Mouse (Mus musculus) heart, embryonic 16.5 days (tissue): ENCODE data around the gene Adamts17. TPM values are rescaled to one million over a fixed set of nuclear protein-coding genes. Genes with fewer than 3 reads are reported as not detected.

Experiments
- ATAC-seq: fragments of 200-750 bp; cut with Nextera tagmentation; replicated peaks from 2 replicates; pipeline ENCODE4 v1.8.0; 2017; ENCODE audit warnings: moderate number of reproducible peaks; ENCODE audit not compliant: insufficient read depth, low FRiP score; ENCODE audit errors: extremely low read depth
- H3K27ac ChIP-seq: fragments of 300-500 bp; sonication (generic); 2 replicates; pipeline ENCODE4 v1.5.1; 2014; ENCODE audit warnings: mild to moderate bottlenecking, low read length, control low read depth, moderate library complexity
- H3K27me3 ChIP-seq: fragments of 300-500 bp; sonication (generic); 2 replicates; pipeline ENCODE4 v1.6.1; 2014; ENCODE audit warnings: low read length, mixed read lengths; ENCODE audit not compliant: control insufficient read depth, insufficient read depth
- H3K36me3 ChIP-seq: fragments of 300-500 bp; sonication (generic); 2 replicates; pipeline ENCODE4 v1.6.1; 2014; ENCODE audit not compliant: control insufficient read depth, insufficient read depth
- H3K4me1 ChIP-seq: fragments of 300-500 bp; sonication (generic); 2 replicates; pipeline ENCODE4 v1.6.1; 2014; ENCODE audit warnings: low read length, mixed read lengths; ENCODE audit not compliant: control insufficient read depth, insufficient read depth
- H3K4me2 ChIP-seq: fragments of 300-500 bp; sonication (generic); 2 replicates; pipeline ENCODE4 v1.6.1; 2014; ENCODE audit warnings: low read depth, mild to moderate bottlenecking, control low read depth, low read length
- H3K4me3 ChIP-seq: fragments of 300-500 bp; sonication (generic); 2 replicates; pipeline ENCODE4 v1.5.1; 2014; ENCODE audit warnings: mild to moderate bottlenecking, control low read depth, low read length
- H3K9ac ChIP-seq: fragments of 300-500 bp; sonication (generic); 2 replicates; pipeline ENCODE4 v1.6.1; 2014; ENCODE audit warnings: low read length, control low read depth
- H3K9me3 ChIP-seq: fragments of 300-500 bp; sonication (generic); replicated peaks from 2 replicates; pipeline ENCODE4 v1.6.1; 2016; ENCODE audit warnings: low read length; ENCODE audit not compliant: control insufficient read depth
- WGBS: fragments of 180-500 bp; shearing (Covaris S2); extraction: QIAGEN DNeasy Blood & Tissue Kit; methylation state at CpG from one replicate; pipeline ENCODE4 v1.1.7; 2014; 5-methylcytosine and 5-hydroxymethylcytosine counted together
- polyA plus RNA-seq: library from polyadenylated mRNA; unstranded; fragments of >200 nt; fragmentation: Nextera tagmentation; extraction: Ambion mirVana; gene quantifications from 2 replicates; pipeline ENCODE4 v1.2.1, GENCODE M21; 2015

Gene Adamts17
- polyA plus RNA-seq, 1 experiment from 2014 or later: 4.7 TPM

DNA sequence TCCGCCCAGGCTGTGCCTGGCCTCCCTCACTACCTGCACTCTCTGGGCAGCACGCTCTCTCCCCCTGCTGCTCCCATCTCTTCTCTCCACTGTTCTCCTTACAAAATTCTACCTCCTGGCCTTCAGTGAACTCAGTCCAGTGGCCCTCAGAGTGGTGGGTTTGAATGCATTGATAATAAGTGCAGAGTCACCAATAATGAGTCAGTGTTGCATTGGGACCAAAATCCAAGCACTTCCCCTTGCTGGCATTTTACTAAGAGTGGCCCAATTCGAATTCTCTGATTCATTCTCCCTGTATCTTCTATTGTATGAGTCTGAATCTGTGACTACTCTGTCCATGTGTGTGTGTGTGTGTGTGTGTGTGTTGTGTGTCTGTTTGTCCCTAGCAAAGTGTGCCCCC is 32.7 kb upstream of the Adamts17 start:
- 69% methylated on average over 3 of the region's 3 CpGs for WGBS
- H3K9me3 ChIP-seq: no peaks in the 10 kb centered on the region
- no peaks in the 10 kb centered on the region for H3K4me1 ChIP-seq
- no peak overlapping the region for H3K4me2 ChIP-seq
- H3K27me3 ChIP-seq: no peaks in the 10 kb centered on the region
- no peaks in the 10 kb centered on the region for H3K36me3 ChIP-seq
- no peak overlapping the region for H3K4me3 ChIP-seq
- no peak overlapping the region for H3K27ac ChIP-seq
- H3K9ac ChIP-seq: no peak overlapping the region
- ATAC-seq: no peak

DNA sequence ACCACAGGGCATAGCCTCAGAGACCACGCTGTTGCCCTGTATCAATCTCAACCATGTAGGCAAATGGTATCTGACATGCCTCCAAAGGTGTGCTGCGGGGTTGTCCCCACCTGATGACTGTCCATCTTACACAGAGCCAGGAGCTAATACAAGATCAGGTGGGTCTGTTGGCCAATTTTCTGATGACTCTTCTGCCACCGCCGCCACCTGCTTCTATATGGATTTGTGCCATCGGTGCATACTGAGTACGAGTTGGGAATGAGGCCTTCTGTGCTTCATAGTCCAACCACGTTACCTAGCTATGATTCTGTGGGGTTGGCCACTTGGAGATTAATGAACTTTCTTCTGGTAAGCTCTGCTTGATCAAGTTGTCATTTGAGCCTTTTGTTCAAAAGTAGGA is 29.1 kb upstream of the Adamts17 start:
- no peaks in the 10 kb centered on the region for H3K27me3 ChIP-seq
- H3K4me1 ChIP-seq: peaks cover under 1% of the 10 kb centered on the region; the same call in 1 of the 2 replicates
- H3K4me3 ChIP-seq: no peak overlapping the region
- no peaks in the 10 kb centered on the region for H3K9me3 ChIP-seq
- no peak overlapping the region for H3K27ac ChIP-seq
- H3K4me2 ChIP-seq: no peak overlapping the region
- WGBS: 91% methylated on average over 7 of the region's 7 CpGs
- no peak for ATAC-seq
- no peaks in the 10 kb centered on the region for H3K36me3 ChIP-seq
- H3K9ac ChIP-seq: no peak overlapping the region

DNA sequence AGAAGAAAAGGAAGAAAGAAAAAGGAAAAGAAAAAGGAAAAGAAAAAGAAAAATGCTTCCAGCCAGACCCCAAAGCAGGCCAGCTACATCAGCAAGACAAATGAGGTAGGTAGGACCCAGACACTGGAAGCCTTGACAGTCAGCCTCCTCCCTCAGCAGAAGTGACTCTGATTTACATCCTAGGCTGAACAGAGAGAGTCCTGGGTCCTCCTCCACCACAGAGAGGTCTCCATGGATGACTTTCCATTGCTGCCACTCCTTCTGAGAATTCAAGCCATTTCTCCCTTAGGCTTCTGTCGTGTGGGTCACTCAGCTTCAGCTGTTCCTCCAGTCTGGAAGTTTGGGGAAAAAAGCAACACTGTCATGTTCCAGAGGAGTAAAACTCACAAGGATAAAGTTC is 28.2 kb upstream of the Adamts17 start:
- peaks cover 6% of the 10 kb centered on the region; the same call in 1 of the 2 replicates for H3K4me1 ChIP-seq
- no peak overlapping the region for H3K4me2 ChIP-seq
- H3K27me3 ChIP-seq: no peaks in the 10 kb centered on the region
- no peak for ATAC-seq
- H3K27ac ChIP-seq: no peak overlapping the region
- H3K9ac ChIP-seq: no peak overlapping the region
- H3K4me3 ChIP-seq: no peak overlapping the region
- 56% methylated on average over 1 of the region's 1 CpGs for WGBS
- no peaks in the 10 kb centered on the region for H3K36me3 ChIP-seq
- H3K9me3 ChIP-seq: no peaks in the 10 kb centered on the region

DNA sequence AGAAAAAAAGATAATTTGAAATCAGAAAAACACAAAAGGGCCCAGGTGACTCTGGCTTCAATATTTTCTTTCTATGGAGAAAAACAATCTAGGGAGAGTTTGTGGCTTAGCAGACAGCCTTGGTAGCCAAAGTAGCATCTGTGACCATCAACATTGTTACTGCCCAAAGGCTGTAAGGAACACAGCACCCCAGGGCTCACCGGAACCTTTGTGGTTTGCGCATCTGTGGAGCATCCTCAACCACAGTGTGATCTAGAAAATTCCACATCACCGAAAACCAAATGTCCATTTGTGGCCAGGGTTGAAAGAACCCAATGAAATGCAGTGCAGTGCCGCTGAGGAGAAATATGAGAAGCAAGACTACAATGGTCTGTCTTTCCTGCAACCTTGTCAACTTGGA is 27.2 kb upstream of the Adamts17 start:
- Histone ChIP-seq H3K4me2 (no peak overlapping the region), H3K36me3 (no peaks in the 10 kb centered on the region), H3K27ac (no peak overlapping the region), H3K4me3 (no peak overlapping the region), H3K9ac (no peak overlapping the region), H3K9me3 (no peaks in the 10 kb centered on the region), H3K27me3 (no peaks in the 10 kb centered on the region), H3K4me1 (peaks cover 7% of the 10 kb centered on the region; the same call in 1 of the 2 replicates)
- WGBS: 82% methylated on average over 4 of the region's 4 CpGs
- ATAC-seq: no peak

DNA sequence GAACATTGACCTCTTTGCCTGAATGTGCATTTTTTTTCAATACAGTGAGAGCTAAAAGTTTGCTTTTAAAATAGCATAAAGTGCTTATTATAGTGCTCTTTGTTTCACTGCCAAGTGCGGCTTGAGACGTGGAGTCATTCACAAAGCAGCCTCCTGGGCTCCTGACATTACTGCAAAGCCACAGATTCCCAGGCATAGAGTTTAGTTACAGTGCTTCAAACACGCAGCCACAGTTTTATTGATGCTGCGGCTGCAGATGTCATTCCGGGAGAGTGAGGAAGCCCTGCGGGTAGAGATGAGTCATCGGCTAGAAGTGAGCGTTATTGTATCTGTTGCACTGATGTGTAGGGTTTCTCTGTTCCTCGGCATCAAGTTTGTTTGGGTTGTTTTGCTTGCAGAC is 26.8 kb upstream of the Adamts17 start:
- WGBS: 42% methylated on average over 9 of the region's 9 CpGs
- no peaks in the 10 kb centered on the region for H3K27me3 ChIP-seq
- peaks cover 7% of the 10 kb centered on the region; the same call in 1 of the 2 replicates for H3K4me1 ChIP-seq
- H3K27ac ChIP-seq: no peak overlapping the region
- H3K36me3 ChIP-seq: no peaks in the 10 kb centered on the region
- no peak for ATAC-seq
- no peak overlapping the region for H3K9ac ChIP-seq
- H3K4me2 ChIP-seq: no peak overlapping the region
- H3K9me3 ChIP-seq: no peaks in the 10 kb centered on the region
- H3K4me3 ChIP-seq: no peak overlapping the region

DNA sequence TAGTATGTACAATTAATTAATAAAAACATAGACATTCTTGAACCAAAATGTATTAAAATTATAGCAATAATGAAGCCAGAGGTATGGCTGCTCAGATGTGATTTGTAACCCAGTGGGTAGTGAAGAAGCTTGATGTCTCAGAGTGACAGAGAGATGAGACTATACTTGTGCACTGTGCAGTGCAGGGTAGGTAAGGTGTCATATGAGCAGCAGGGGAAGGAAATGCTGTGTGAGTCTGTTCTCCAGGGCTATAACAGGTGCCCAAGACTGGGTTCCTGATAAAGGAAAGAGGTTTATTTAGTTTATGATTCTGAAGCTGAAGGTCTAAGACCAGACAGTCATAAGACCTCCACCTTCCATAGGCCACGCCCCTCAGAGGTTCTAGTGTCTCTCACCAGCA is 26.4 kb upstream of the Adamts17 start:
- H3K36me3 ChIP-seq: no peaks in the 10 kb centered on the region
- WGBS: 67% methylated on average over 1 of the region's 1 CpGs
- ATAC-seq: no peak

DNA sequence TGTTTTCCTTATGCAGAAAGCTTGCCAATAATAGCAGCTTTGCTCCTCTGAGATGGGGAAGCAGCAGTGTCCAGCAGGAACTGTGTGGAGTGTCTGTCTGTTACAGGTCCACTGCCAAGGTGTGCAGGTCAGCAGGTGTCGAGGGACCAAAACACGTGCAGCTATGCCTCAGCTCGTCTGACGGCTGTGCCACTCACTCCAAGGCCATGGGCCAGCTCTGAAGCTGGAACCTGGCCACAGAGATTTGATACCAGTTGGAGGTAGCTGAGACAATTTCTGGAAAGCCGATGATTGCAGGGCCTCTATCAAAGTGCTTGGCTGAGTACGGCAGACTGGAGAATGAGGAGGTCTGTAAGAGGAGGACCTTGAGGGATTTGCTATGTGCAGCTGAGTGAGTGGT is 24.0 kb upstream of the Adamts17 start:
- Histone ChIP-seq H3K36me3 (no peaks in the 10 kb centered on the region), H3K27me3 (no peaks in the 10 kb centered on the region), H3K4me3 (no peak overlapping the region), H3K9ac (no peak overlapping the region), H3K27ac (no peak overlapping the region), H3K9me3 (no peaks in the 10 kb centered on the region), H3K4me2 (no peak overlapping the region), H3K4me1 (peaks cover 7% of the 10 kb centered on the region; the same call in 1 of the 2 replicates)
- ATAC-seq: no peak
- 48% methylated on average over 6 of the region's 6 CpGs for WGBS

More for the DNA sequence above, 26.4 kb upstream of the Adamts17 start:
- Histone ChIP-seq H3K27me3 (no peaks in the 10 kb centered on the region), H3K9ac (no peak overlapping the region), H3K4me2 (no peak overlapping the region), H3K9me3 (no peaks in the 10 kb centered on the region), H3K4me3 (no peak overlapping the region), H3K4me1 (peaks cover 7% of the 10 kb centered on the region; the same call in 1 of the 2 replicates), H3K27ac (no peak overlapping the region)

DNA sequence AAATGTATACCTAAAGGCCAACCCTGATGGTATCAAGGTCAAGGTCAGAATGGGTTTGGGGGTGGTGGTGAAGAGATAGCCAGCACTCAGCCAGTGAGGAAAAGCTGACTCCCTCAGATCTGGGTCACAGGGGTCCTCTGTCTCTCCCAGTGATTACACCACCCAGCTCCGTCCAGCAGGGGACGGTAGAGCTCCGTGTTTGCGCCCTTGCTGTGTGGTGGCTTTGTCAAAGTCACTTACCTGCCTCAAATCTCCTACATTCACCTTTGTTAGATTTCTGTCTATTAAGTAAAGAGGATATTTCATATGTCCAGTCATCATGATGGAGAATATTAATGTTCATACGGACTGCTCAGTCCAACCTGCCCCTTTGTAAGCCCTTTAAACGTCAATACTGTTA is 19.5 kb upstream of the Adamts17 start:
- ATAC-seq: no peak
- Histone ChIP-seq H3K27ac (no peak overlapping the region), H3K4me1 (peaks cover 11% of the 10 kb centered on the region; the same call in 1 of the 2 replicates), H3K4me3 (no peak overlapping the region), H3K9me3 (no peaks in the 10 kb centered on the region), H3K27me3 (no peaks in the 10 kb centered on the region), H3K9ac (no peak overlapping the region), H3K36me3 (no peaks in the 10 kb centered on the region), H3K4me2 (no peak overlapping the region)
- 28% methylated on average over 6 of the region's 6 CpGs for WGBS

DNA sequence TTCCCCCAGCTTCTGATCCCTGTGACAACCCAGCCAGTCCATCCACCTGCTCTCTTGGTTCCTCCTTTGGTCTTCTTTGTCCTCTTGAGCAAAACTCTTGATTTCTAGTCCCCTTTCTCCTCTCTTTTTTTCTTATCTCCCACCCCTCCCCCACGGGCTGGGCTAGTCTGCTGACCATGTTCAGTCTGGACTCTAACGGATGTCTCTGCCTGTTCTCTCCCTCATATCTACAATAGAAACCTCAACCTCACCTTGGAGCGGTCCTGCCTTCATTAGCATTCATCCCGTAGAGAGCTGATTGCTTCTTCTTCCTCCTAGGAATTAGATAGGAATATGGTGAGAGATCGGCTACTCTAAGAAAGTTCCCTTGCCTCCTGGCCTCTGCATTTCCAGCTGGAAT is 8.7 kb upstream of the Adamts17 start:
- peak overlapping the region; percentile 52 for H3K4me2 ChIP-seq
- peak overlapping the region; percentile 72 for H3K27ac ChIP-seq
- 20% methylated on average over 5 of the region's 5 CpGs for WGBS
- H3K4me1 ChIP-seq: peaks cover 39% of the 10 kb centered on the region
- peak overlapping the region; percentile 25; the same call in 1 of the 2 replicates for H3K4me3 ChIP-seq
- ATAC-seq: no peak
- no peaks in the 10 kb centered on the region for H3K36me3 ChIP-seq
- H3K27me3 ChIP-seq: no peaks in the 10 kb centered on the region
- H3K9ac ChIP-seq: peak overlapping the region; percentile 15; the same call in 1 of the 2 replicates
- no peaks in the 10 kb centered on the region for H3K9me3 ChIP-seq
